Mouse (Mus musculus): ENCODE results near the gene Adamts18.

The Adamts18 gene

GRCm38 (mm10) chr8:113752349-113752748 is 96.2 kb downstream of the Adamts18 start:
- DNase-seq = no peak

GRCm38 (mm10) chr8:113735496-113736060 is 113.0 kb downstream of the Adamts18 start:
- DNase-seq = no peak

GRCm38 (mm10) chr8:113725331-113725730 is 123.2 kb downstream of the Adamts18 start:
- no peak for DNase-seq

- DNase-seq = no peak
Measured at GRCm38 (mm10) chr8:113723873-113724538, 124.5 kb downstream of the Adamts18 start.

- DNase-seq = no peak
Measured at GRCm38 (mm10) chr8:113721459-113721858, 127.1 kb downstream of the Adamts18 start.

GRCm38 (mm10) chr8:113704968-113705367 is 143.6 kb downstream of the Adamts18 start:
- DNase-seq = no peak

- no peak for DNase-seq
Measured at GRCm38 (mm10) chr8:113691622-113692343, 156.8 kb downstream of the Adamts18 start.

- DNase-seq = no peak
Measured at GRCm38 (mm10) chr8:113688543-113688915, 160.0 kb downstream of the Adamts18 start.

GRCm38 (mm10) chr8:113687889-113688542 is 160.5 kb downstream of the Adamts18 start:
- no peak for DNase-seq

- DNase-seq = no peak
Measured at GRCm38 (mm10) chr8:113679361-113679760, 169.2 kb downstream of the Adamts18 start.

GRCm38 (mm10) chr8:113676811-113677210 is 171.7 kb downstream of the Adamts18 start:
- DNase-seq = no peak

GRCm38 (mm10) chr8:113675281-113675680 is 173.3 kb downstream of the Adamts18 start:
- DNase-seq = no peak

GRCm38 (mm10) chr8:113674611-113675010 is 173.9 kb downstream of the Adamts18 start:
- no peak for DNase-seq

GRCm38 (mm10) chr8:113673300-113673699 is 175.2 kb downstream of the Adamts18 start:
- no peak for DNase-seq

- DNase-seq = no peak
Measured at GRCm38 (mm10) chr8:113672599-113673255, 175.8 kb downstream of the Adamts18 start.

GRCm38 (mm10) chr8:113669924-113670323 is 178.6 kb downstream of the Adamts18 start:
- no peak for DNase-seq

GRCm38 (mm10) chr8:113666714-113667432 is 181.7 kb downstream of the Adamts18 start:
- DNase-seq = no peak

GRCm38 (mm10) chr8:113665951-113666350 is 182.6 kb downstream of the Adamts18 start:
- DNase-seq = no peak

GRCm38 (mm10) chr8:113665036-113665435 is 183.5 kb downstream of the Adamts18 start:
- no peak for DNase-seq

GRCm38 (mm10) chr8:113664544-113664943 is 184.0 kb downstream of the Adamts18 start:
- peak; percentile 80 for DNase-seq

- no peak for DNase-seq
Measured at GRCm38 (mm10) chr8:113660128-113660527, 188.4 kb downstream of the Adamts18 start.

GRCm38 (mm10) chr8:113656681-113657298 is 191.7 kb downstream of the Adamts18 start:
- no peak for DNase-seq

All from right cerebral cortex, postnatal 25 days (tissue).